8 mouse cellular contexts compared by ENCODE assay signal in genomic region chrX:159708076-159708830, GRCm38 (mm10).
DNase-seq lines count a peak whose midpoint lies in the region; ATAC-seq and TF ChIP-seq lines count a peak whose summit lies in the region.

No protein-coding gene starts in this region.

- H3K9ac ChIP-seq in liver, postnatal 0 days (replicated peaks), result no peak overlapping the region

- no peak for DNase-seq in liver, postnatal 0 days
- DNase-seq in liver, result no peak
- DNase-seq in induced T-regulatory cell, adult 2 months (ENCODE audit: low read depth), result peak; percentile 80
- DNase-seq in splenic B cell, adult 2 months (ENCODE audit: low read depth, low spot score), result peak; percentile 50
- DNase-seq in urinary bladder, adult 2 months (ENCODE audit: low spot score), result no peak
- no peak for DNase-seq in left cerebral cortex, adult 9 months (ENCODE audit: low spot score in 2 of 2)
- no peak for DNase-seq in ovary, adult 18-20 months (ENCODE audit: low spot score)

- 0 out of 2 replicates have a peak overlapping the region, but pooled peaks have one; percentile 20 for H3K4me2 ChIP-seq in liver, postnatal 0 days (ENCODE audit: low read depth, low read length)

- TF ChIP-seq CTCF in liver, postnatal 0 days (IDR thresholded peaks at IDR 0.05; ENCODE audit: low read depth), result no peak

- no peaks in the 10 kb centered on the region for H3K36me3 ChIP-seq in liver, postnatal 0 days (replicated peaks; ENCODE audit: insufficient read depth, low read length)
- H3K36me3 ChIP-seq in splenic B cell, adult 2 months (ENCODE audit: control insufficient read depth, insufficient read depth, low read length, poor library complexity, severe bottlenecking), result no peaks in the 10 kb centered on the region

- no peak overlapping the region for H3K27ac ChIP-seq in liver, postnatal 0 days (ENCODE audit: low read depth)

- no peaks in the 10 kb centered on the region for H3K9me3 ChIP-seq in liver, postnatal 0 days (ENCODE audit: low read length)

- 40% methylated on average over 8 of the region's 8 CpGs for WGBS in liver, postnatal 0 days (ENCODE audit: insufficient replicate concordance)

- H3K4me1 ChIP-seq in liver, postnatal 0 days (ENCODE audit: insufficient read depth), result no peaks in the 10 kb centered on the region

- no peak overlapping the region for H3K4me3 ChIP-seq in liver, postnatal 0 days (ENCODE audit: low read depth, low read length)

- TF ChIP-seq EP300 in liver, postnatal 0 days (IDR thresholded peaks at IDR 0.05; ENCODE audit: low read depth), result no peak

- no peak for ATAC-seq in liver, postnatal 0 days
- ATAC-seq in common myeloid progenitor, adult 5-6 weeks (replicated peaks; ENCODE audit: low read depth, poor library complexity, severe bottlenecking), result peak; percentile 60

- no peaks in the 10 kb centered on the region for H3K27me3 ChIP-seq in liver, postnatal 0 days (ENCODE audit: insufficient read depth, low read length)
- H3K27me3 ChIP-seq in splenic B cell, adult 2 months (ENCODE audit: control insufficient read depth, insufficient read depth, low read length, poor library complexity, severe bottlenecking), result no peaks in the 10 kb centered on the region

Comparison
In these comparisons a context has a peak if more than half of its experiments do, and no peak if none do; other contexts are left out.
1. DNase-seq: peak in induced T-regulatory cell, adult 2 months (single experiment) and splenic B cell, adult 2 months (single experiment); none in liver, postnatal 0 days (single experiment), liver (single experiment), urinary bladder, adult 2 months (single experiment), left cerebral cortex, adult 9 months (0 of 2) and ovary, adult 18-20 months (single experiment).